Mouse (Mus musculus) left cerebral cortex, postnatal 14 days (tissue): ENCODE measurements around the gene Apcs. TPM values are rescaled to one million over a fixed set of nuclear protein-coding genes. Genes with fewer than 3 reads are reported as not detected.
A peak's percentile ranks its signal among the peaks of the same experiment; 100 is the strongest.

Source experiments
- DNase-seq, 2 experiments: peaks; one replicate each; pipeline ENCODE4 v3.0.0; 2021 to 2022; ENCODE audit warnings: low spot score in 2 of 2, mixed read lengths in 1 of 2
- intact Hi-C: fragments of 180-260 bp; cut with DNase I; formaldehyde crosslinking; loops from one replicate; pipeline ENCODE4 v1.15.1; 2025
- long read RNA-seq, 2 experiments: library from polyadenylated mRNA; stranded (forward); transcript quantifications; one replicate each; pipeline ENCODE4 v2.0.0; 2021
- total RNA-seq, 2 experiments: library from RNA; stranded (reverse); gene quantifications; 2 replicates each; pipeline ENCODE4 v1.2.3; 2021

Gene Apcs
- total RNA-seq, result not detected
- long read RNA-seq, experiment 1, result 0 reads
- long read RNA-seq, experiment 2, result 0 reads

DNA sequence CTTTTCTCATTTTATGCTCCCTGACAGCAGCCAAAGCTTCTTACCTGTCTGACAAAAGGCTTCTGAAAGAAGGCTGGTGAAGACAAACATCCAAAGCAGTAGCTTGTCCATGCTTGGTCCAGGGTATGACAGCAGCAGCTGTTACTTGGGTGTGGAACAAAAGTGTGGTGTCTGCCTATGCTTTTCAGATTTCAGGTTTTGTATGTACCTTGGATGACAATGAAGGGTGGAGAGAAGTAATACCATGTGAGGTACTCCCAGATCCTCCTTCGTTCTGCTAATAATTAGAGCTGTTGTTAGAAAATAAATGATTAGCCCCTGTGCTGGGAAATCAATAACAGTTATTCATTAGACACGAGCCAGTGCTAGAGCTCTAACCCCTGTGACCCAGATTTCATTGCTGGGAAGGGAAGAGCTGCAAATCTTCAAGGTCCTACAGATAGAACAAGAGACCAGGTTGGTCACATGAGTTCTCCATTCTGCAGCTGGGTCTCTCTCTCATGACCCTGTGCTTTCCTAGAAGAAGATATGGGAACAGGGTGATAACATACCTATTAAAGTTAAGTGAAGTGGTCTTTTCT is at the start of gene Apcs:
TSS of gene Apcs (minus strand) at position 265 of the 581 bp plus-strand sequence.
- DNase-seq, result no peak
- intact Hi-C loops, result no loop called here

DNA sequence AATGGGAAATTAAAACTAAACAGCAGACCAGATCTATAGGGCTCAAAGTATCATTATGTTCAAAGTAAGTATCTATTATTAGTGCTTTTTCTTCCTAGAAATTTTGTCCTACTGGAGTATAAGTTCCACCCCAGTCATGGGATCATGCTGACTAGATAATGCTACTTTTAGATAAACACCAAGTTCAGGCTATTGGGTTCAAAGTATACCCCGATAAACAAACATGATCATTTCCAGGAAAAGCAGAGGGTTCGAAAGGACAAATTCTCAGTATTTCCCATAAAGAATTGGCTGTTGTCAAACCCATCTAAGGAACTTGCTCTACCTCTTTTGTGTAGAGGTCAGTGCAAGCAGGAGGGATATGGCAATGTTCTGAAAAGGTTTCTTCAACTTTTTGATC is 37.4 kb upstream of the Apcs start:
- intact Hi-C loops, result no loop called here
- DNase-seq, result no peak

DNA sequence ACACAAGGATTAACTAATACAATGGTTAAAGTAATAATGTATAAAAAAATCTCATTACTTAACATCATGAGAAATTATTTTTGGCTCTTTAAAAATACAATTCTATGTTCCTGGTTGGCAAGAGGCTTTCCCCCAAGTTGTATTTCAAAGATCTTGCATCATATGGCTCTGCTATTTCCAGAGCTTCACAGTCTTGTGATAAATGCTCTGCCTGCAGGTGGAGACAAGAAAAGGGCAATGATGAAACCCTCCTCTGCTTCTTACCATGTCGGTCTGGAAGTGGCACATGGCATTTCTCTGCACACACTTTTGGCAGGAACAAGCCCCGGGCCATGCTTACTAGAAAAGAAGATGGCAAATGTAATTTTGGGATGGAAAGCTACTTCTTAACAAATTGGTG is 23.6 kb upstream of the Apcs start:
- intact Hi-C loops, result no loop called here
- DNase-seq, result peak in 1 of 2 experiments; percentile 6

DNA sequence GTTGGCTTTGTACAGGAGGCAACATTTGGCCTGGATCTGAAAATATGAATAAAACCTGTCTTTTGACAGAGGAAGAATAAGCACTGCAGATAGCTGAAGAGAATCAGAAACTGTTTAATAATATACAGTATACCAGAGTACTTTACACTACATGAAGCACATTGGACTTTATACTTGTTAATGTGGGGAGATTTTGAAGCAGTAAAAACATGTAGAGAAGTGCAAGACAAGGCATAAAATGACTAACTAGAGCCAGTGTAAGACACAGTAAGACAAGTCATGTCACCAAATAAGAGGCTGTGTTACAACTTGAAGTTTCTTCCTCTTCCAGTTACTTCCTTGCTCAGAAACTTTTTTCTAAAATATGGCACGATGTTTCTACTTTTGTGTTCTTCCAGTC is 22.3 kb upstream of the Apcs start:
- intact Hi-C loops, result no loop called here
- no peak for DNase-seq

DNA sequence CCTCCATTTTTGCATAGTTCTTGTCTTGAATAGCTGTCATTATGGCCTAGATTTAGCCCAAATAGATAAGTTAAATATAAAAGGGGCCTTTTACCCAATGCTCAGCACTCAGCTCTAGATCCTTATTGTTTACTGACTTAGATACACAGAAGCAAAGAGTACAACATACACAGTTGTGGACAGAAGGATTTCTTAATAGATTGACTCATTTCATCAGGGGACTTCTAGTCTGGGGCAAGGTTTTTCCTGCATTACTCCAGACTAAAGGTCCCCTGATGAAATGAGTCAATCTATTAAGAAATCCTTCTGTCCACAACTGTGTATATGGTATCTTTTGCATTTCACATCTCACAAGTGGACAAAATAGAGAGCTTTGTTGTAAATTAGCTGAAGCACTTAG is 8.5 kb upstream of the Apcs start:
- DNase-seq, result no peak
- intact Hi-C loops, result no loop called here

DNA sequence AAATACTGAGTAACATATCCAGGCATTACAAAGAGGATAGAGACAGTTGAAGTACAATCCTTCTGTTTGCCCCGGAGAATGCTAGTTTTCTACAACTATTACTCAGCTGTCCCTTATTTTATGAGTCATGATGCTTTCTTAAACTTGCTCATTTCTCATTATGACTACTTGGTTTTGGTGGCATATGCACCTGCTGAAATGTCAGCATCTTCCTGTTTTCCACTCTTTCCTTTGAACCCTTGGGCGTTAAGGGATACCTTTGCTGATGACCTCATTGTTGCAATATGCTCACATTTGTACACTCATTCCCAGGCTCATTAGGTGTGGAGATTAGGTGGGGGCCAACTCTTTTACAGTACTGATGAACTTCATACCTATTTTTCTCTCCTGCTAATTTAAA is 594 bp upstream of the Apcs start:
- no peak for DNase-seq
- intact Hi-C loops, result no loop called here

DNA sequence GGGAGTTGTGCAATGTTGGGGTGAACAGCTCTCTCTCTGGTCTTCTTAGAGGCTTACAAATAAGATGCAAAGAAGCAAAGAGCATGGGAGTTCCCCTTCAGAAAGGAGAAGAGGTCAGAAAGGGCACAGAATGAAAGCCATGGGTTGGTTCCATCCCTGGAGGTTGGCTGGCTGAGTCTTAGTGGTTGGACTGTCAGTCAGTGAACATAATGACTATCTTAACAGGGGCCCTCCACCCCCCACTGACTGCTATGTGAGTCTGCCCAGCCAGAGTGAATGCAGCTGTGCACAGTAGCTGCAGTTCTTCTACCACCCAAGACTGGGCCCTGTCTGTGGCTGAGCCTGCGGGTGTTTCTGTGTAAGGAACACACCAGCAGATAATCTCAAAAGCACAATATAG is 18.2 kb downstream of the Apcs start:
- intact Hi-C loops, result no loop called here
- DNase-seq, result no peak

DNA sequence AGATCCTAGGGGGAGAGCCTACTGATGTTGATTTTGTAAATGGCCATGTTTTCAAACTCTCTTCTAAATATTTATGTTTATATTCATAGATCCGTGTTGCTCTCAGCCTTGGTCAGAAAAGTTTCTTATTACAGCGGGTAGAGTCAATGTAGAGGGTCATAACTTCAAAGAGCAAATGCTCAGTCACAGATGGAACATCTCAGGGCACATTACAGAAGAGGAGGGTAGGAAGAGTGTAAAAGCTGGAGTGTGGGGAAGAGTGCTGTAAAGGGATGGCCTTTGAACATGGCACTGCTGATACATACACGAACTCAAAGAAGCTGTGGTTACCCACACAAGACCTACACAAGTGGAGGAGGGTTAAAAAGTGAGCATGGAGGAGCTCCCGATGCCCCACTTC is 19.6 kb downstream of the Apcs start:
- no peak for DNase-seq
- intact Hi-C loops, result no loop called here

DNA sequence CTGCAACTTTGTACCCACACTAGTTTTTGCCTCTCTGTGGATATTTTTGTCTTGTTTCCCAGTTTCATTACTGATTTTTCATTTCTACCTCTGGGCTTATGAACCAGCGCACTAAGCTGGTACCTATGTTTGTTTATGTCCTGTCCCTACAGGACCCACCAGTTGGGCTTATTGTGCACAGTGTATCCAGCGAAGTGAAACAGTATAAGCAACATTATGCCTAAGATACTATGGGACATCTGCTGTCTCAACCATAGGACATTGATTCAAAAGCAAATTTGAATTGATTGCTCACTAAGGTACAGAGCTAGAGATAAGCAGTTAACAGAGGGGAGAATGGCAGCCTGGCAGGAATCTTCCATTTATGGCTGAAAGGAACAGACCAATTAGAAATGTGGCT is 46.7 kb downstream of the Apcs start:
- intact Hi-C loops, result no loop called here
- no peak for DNase-seq

DNA sequence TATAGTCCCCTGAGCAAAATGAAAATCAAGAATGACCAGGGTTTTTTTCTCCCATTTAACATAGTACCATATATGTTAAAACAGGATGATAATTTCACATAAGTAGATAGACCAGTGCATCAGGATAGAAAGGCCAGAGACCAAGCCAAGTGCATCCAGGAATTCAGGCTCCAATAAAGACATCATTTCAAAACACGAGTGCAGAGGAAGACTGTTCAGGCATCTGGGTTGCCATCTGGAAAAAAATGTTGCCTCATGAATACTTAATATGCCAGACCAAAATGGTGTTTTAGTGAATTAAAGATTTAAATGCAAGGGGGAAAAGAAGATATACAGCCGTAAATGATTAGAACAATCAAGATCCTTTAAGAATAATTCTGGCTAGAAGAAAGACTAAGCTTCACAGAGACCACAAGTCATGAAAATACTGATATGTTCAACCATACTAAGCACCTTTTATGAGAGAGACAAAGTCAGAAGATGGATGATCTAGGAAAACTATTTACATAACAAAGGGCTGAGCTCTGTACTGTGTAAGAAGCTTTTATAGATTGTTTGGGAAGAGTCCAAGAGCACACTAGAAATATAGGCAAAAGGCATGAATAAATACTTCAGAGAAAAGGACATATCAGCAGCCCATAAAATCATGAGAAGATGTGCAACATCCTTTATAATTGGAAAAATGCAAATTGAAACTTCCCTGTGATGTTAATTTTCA is 47.6 kb downstream of the Apcs start:
- no peak for DNase-seq
- intact Hi-C loops, result no loop called here

Other genes starting within 250 kb of the Apcs start
- not detected for gene Crp, start 197.0 kb downstream of the Apcs start, total RNA-seq
- not detected for gene Olfr16, start 55.4 kb upstream of the Apcs start, total RNA-seq
- gene Olfr1408, start 242.3 kb upstream of the Apcs start, total RNA-seq, result not detected